Mouse (Mus musculus) heart, adult 18-20 months (tissue): ENCODE data around the gene Cdh13. TPM values are rescaled to one million over a fixed set of nuclear protein-coding genes. Genes with fewer than 3 reads are reported as not detected.
A peak's percentile ranks its signal among the peaks of the same experiment; 100 is the strongest.

Experiments used
- DNase-seq, 2 experiments: peaks; one replicate each; pipeline ENCODE4 v3.0.0; 2021 to 2022; ENCODE audit warnings: mixed read lengths in 1 of 2
- total RNA-seq, 2 experiments: library from RNA; stranded (reverse); gene quantifications; 2 replicates each; pipeline ENCODE4 v1.2.3; 2021

Cdh13 gene
- total RNA-seq, 2 experiments from 2014 or later = 159 to 168 TPM

DNA sequence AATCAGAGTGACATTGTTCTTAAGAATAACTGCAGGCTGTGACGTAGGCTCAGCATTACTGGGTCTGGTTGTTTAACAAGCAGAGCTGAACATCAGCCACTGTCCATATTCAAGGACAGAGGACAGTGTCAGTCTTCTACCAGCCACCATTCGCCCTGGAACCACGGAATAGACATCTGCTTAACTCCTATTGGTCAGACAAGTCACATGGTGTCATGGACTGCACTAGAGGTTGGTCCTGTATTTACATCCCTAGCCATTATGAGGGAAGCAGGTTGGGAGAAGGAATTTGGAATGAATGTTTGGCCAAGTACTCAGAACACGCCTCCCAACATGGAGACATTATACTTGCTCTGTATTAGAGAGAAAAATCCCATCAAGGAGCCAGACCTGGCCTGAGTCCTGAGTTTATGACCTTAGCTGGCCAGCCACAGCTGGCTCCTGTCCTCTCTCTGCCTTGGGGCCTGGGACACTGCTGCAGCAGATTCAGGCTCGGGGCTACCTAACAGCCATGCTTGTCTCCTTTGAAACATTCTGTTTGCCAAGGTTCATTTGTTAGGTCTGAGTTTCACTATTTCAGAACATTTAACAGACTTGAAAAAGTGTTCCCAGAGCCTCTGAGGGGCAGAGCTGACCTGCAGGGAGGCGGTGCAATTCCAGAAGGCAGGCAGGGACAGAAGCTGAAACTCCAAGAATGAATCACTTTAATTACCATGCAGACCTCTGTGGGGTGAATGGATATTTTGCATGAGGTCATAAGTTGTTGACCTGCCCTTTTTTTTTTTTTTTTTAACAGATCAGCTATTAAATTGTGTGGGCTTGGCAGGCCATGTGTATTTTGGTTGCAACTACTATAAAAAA, 282.6 kb downstream of the Cdh13 start:
- DNase-seq = no peak

DNA sequence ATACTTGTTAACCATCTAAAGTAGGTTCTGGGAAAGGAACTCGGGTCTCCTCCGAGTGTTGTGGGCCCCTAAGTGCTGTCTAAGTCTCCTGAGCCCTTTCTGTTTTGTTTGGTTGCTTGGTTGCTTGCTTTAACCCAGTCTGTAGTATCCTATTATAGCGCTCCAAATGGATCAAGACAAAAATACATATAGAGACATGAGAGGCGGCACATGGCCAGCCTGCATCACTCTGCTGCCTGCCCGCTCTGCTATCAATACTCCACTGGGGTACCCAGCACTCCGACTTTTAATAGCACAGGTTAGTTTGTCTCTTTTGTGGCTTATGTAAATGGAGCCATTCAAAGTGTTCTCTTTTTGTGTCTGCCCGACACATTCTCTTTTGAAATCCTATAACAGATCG, 285.8 kb downstream of the Cdh13 start:
- no peak for DNase-seq

GRCm38 (mm10) chr8:118581256-118581655, 297.7 kb downstream of the Cdh13 start:
- DNase-seq = no peak

GRCm38 (mm10) chr8:118582185-118582584, 298.7 kb downstream of the Cdh13 start:
- DNase-seq = no peak

DNA sequence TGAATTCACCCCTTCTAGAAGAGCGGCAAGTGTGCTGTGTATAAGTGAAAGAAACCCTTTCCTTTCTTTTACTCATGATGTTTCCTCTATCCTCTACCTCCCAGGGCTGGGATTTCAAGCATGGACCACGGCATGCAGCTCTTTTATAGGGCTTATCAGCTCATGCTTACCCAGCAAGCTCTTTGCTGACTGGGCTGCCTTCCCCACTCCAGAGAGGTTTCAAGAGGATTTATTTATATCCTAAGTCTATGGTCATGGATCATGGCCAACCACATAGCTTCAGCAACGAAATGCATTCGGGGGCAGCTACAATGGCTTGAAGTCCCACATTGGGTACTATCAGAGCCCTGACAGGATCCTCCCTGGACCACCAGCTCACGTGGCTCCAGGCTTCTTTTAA, 304.4 kb downstream of the Cdh13 start:
- peak; percentile 37 to 54 for DNase-seq

DNA sequence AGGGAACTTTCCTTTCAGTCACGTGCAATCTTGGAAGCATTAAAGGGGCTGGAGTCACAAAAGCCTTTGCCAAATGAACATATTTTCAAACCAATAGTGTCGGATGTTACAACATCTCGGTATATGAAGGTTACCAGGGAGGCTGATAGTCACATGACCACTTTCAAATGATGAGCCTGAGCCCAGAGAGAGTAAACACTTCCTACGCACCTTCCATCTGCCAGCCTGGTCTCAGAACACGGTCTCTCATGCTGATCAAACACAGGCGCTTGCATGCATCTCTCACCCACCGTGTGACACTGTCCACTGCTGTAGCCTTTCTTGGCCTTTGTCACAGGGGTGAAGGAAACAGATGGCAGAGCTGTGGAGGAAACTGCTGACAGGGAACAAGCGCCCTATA, 313.3 kb downstream of the Cdh13 start:
- DNase-seq = no peak

- DNase-seq = no peak
These were observed 317.8 kb downstream of the Cdh13 start for GRCm38 (mm10) chr8:118601376-118601775.

DNA sequence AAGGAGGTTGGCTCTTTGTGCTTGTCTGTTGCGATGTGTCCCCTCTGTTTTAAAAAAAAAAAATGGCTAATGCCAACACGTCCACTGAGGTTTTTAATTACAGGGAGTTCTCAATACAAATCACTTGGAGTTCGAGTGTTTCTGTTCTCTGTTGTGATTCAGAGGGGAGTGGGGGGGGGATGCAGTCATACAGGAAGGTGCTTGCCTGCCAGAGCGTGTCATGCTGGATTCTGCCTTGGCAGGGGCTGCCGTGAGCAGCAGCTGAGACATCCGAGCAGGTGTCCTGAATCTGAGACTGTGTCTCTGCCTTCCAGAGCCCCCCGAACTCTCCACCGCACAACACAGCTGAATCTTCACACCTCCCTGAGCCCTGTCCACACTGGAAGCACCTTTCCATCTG, 318.5 kb downstream of the Cdh13 start:
- no peak for DNase-seq

DNA sequence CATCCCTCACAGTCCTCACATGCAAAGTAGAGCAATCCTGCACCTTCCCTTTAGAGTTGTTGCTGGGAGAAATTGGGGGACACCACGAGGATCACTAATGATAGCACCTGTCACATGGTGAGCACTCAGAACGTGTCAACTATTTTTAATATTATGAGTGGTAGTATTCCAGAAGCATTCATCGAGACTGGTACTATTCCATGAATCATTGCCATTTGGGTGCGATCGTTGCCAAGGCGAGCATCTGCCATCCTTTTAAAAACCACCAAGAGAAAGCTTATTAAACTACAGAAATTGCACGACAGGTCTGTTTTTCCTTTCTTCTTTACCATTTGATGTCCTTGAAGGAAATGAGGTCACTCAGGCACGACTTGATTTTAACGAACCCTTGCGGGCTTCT, 328.0 kb downstream of the Cdh13 start:
- DNase-seq = no peak

- no peak for DNase-seq
These were observed 334.7 kb downstream of the Cdh13 start for GRCm38 (mm10) chr8:118618195-118618594.

DNA sequence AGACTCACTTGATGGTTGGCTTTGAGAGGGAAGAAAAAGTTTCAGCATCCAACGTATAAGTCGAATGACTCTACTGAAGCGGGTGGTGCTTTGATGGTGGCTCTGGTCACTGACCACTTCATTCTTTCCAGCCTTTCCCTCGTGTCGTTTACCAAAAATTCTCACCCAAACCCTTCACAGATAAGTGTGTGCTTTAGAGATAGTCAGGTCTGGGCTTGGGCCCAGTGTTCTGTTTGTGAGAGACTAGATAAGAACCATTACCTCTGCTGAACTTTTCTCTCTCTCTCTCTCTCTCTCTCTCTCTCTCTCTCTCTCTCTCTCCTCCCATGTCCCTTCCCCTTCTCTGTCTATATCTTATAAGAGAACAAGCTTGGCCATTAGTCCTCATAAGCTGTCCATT, 342.9 kb downstream of the Cdh13 start:
- DNase-seq = peak; percentile 29 to 32

GRCm38 (mm10) chr8:118627737-118628136, 344.2 kb downstream of the Cdh13 start:
- DNase-seq = peak; percentile 14 to 18

DNA sequence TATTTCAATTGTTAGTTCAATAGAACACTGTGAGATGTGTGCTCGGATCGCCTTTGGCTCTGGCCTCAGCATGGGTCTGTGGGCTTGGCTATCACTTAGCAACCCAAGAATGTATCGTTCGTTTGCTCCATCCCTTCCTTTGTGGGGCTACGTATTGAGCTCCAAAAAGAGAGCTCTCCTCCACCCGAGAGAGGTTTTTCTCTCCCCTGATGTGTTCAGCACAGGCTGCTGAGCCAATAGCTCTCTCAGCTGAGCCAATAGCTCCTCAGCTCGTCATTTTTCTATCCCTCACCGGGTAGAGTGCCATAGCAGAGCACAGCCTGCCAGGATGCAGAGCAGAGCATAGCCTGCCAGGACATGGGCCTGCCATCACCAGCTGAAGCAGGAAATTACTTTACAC, 345.2 kb downstream of the Cdh13 start:
- DNase-seq = no peak

DNA sequence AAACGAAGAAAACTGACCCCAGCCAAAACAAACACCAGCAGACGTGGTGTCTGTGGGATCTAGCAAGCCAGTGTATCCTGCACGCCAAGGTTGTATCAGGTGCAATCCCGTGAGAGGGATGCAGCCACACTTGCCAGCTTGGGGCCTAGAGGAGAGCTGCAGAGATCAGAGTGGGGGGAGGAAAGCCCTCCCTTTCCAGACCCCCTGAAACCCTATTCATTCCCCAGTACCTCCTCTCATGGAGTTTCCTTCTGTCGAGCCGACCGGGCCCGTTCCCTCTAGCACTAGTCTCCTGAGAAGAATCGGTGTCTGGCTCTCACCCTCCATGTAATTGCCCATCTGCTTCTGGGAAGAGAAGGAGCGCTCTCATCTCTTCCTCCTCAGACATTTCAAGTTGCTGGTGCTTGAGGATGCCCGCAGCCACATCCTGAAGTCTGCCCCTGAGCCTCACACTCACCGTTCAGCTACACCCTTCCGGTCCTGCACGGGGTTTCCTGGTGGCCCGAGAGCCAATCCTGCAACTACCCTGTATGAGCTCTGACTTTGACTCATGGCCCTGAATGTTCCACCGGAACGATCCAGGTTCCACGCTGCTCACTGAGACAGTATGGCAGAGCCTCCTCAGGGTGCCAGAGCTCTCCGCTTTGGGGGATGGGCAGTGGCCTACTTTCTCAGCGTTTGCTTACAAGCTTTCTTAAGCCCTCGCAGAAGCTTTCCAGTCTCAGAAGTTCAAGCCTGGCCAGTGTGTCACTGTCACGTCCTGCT, 351.9 kb downstream of the Cdh13 start:
- DNase-seq = no peak

- DNase-seq = peak; percentile 36 to 53
These were observed 356.1 kb downstream of the Cdh13 start for GRCm38 (mm10) chr8:118639606-118640005.

- DNase-seq = no peak
These were observed 358.3 kb downstream of the Cdh13 start for GRCm38 (mm10) chr8:118641799-118642198.

DNA sequence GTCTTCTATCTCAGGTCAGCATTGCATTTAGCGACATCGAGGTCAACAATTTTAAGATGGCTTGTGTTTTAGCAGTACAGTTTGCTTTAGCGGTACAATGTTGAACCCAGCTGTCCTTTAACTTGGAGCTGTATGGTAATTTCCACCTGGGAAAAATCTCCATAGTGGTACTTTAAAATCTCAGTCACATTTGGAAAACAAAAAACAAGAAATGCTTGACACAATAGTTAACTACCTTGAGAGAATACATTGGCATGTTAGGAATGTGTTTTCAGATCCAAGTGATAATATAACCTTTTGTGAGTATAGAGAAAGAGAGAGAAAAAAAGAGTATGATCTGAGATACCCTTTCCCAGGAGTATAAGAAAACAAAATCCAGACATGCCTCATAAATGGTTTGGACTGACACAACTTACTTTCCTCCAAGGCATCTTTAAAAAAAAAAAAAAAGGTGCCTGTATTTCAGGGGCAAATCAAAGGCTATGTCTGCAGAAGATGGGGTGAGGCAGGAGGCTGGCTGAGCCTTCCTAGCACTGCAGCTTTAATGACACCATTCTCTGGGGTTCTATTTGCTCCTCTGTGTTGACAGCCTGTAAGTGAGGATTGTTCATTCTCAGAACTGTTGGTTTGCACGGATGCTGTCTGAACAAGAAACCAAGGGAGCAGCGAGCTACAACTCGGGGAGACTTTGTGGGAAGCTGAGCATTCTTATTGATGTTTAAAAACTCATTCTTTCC, 365.4 kb downstream of the Cdh13 start:
- no peak for DNase-seq

- no peak for DNase-seq
These were observed 366.4 kb downstream of the Cdh13 start for GRCm38 (mm10) chr8:118649981-118650380.

DNA sequence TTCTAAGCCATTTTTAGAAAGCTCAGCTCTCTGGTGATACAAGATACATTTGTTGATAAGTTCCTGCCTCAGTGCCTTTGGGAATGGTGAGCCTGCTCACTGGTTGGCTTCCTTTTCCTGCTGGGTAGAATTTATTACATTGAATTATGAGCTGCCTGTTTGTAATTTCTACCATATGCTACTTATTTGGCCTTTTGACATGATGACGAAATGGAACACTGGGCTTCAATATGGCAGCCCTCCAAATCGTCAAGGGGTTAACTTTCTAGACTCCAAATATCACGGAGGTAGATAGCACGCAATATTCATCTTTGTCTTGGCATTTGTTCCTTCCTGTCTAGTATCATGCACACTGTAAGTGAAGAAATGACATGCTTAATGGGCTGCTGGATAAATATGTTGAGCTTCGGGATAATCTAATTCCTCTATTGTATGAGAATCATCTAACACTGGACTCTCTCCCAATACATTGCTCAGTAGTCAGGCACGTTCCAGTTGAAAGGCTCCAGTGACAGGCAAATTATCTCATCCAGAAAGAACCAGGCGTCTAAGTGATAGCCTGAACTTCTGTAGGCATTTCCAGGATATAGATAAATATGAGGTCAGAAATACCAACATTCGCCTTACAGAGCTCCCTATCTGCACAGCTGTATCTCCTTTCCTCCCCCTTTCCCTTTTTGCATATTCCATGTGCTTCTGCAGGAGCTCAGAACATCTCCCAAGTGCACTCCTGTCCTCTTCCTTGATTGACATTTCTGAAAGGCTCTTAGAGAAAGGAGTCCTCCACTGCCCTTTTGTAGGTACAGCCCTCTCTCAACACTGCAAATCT, 378.7 kb downstream of the Cdh13 start:
- DNase-seq = no peak

- no peak for DNase-seq
These were observed 381.5 kb downstream of the Cdh13 start for GRCm38 (mm10) chr8:118665081-118665480.

GRCm38 (mm10) chr8:118667736-118668135, 384.2 kb downstream of the Cdh13 start:
- no peak for DNase-seq

GRCm38 (mm10) chr8:118676233-118676632, 392.7 kb downstream of the Cdh13 start:
- DNase-seq = no peak
